Mouse (Mus musculus) midbrain, embryonic 14.5 days (tissue): ENCODE measurements around the gene Scpep1. TPM values are rescaled to one million over a fixed set of nuclear protein-coding genes. Genes with fewer than 3 reads are reported as not detected.
A peak's percentile ranks its signal among the peaks of the same experiment; 100 is the strongest.

Experiments
- ATAC-seq: fragments of 200-750 bp; cut with Nextera tagmentation; 2 replicates; pipeline ENCODE4 v1.8.0; 2017; ENCODE audit warnings: moderate number of reproducible peaks, moderate library complexity; ENCODE audit not compliant: low FRiP score, low TSS enrichment
- DNase-seq: peaks from one replicate; pipeline ENCODE4 v3.0.0-alpha.2; 2015
- H3K27ac ChIP-seq: fragments of 300-500 bp; sonication (generic); replicated peaks from 2 replicates; pipeline ENCODE4 v1.5.1; 2014; ENCODE audit warnings: mild to moderate bottlenecking, low read depth, low read length, moderate library complexity
- H3K27me3 ChIP-seq: fragments of 300-500 bp; sonication (generic); 2 replicates; pipeline ENCODE4 v1.6.1; 2014; ENCODE audit warnings: low read length, control low read depth, mixed read lengths; ENCODE audit not compliant: control insufficient read depth, insufficient read depth
- H3K36me3 ChIP-seq: fragments of 300-500 bp; sonication (generic); 2 replicates; pipeline ENCODE4 v1.6.1; 2014; ENCODE audit warnings: low read length, control low read depth; ENCODE audit not compliant: control insufficient read depth, insufficient read depth
- H3K4me1 ChIP-seq: fragments of 300-500 bp; sonication (generic); 2 replicates; pipeline ENCODE4 v1.6.1; 2014; ENCODE audit warnings: mild to moderate bottlenecking, antibody characterized with exemption, low read length, control low read depth; ENCODE audit not compliant: control insufficient read depth, insufficient read depth
- H3K4me2 ChIP-seq: fragments of 300-500 bp; sonication (generic); 2 replicates; pipeline ENCODE4 v1.6.1; 2014; ENCODE audit warnings: mild to moderate bottlenecking, low read length, moderate library complexity
- H3K4me3 ChIP-seq: fragments of 300-500 bp; sonication (generic); replicated peaks from 2 replicates; pipeline ENCODE4 v1.5.1; 2014; ENCODE audit warnings: low read depth, low read length
- H3K9ac ChIP-seq: fragments of 300-500 bp; sonication (generic); replicated peaks from 2 replicates; pipeline ENCODE4 v1.6.1; 2014; ENCODE audit warnings: mild to moderate bottlenecking, low read length, moderate library complexity
- H3K9me3 ChIP-seq: fragments of 300-500 bp; sonication (generic); 2 replicates; pipeline ENCODE4 v1.6.1; 2016; ENCODE audit warnings: low read length, control low read depth, mixed read lengths; ENCODE audit not compliant: control insufficient read depth
- WGBS: fragments of 180-500 bp; shearing (Covaris S2); extraction: QIAGEN DNeasy Blood & Tissue Kit; methylation state at CpG from one replicate; pipeline ENCODE4 v1.1.7; 2014; 5-methylcytosine and 5-hydroxymethylcytosine counted together
- polyA plus RNA-seq: library from polyadenylated mRNA; unstranded; fragments of >200 nt; fragmentation: Nextera tagmentation; extraction: Ambion mirVana; gene quantifications from 2 replicates; pipeline ENCODE4 v1.2.1, GENCODE M21; 2014

The Scpep1 gene
- polyA plus RNA-seq, 1 experiment from 2014 or later, result 26.8 TPM

- Histone ChIP-seq H3K4me3 (no peak overlapping the region), H3K27me3 (no peaks in the 10 kb centered on the region), H3K4me2 (no peak overlapping the region), H3K9ac (no peak overlapping the region), H3K9me3 (no peaks in the 10 kb centered on the region), H3K4me1 (no peaks in the 10 kb centered on the region), H3K36me3 (peaks cover 38% of the 10 kb centered on the region), H3K27ac (no peak overlapping the region)
- 94% methylated on average over 5 of the region's 5 CpGs for WGBS
- DNase-seq (no peak), ATAC-seq (no peak)
Measured at GRCm38 (mm10) chr11:88926566-88926965, 28.7 kb downstream of the Scpep1 start.

GRCm38 (mm10) chr11:88909388-88910036 is 45.8 kb downstream of the Scpep1 start:
- Histone ChIP-seq H3K9ac (no peak overlapping the region), H3K27ac (no peak overlapping the region), H3K36me3 (no peaks in the 10 kb centered on the region), H3K4me2 (no peak overlapping the region), H3K27me3 (no peaks in the 10 kb centered on the region), H3K4me3 (no peak overlapping the region), H3K9me3 (no peaks in the 10 kb centered on the region), H3K4me1 (no peaks in the 10 kb centered on the region)
- DNase-seq (no peak), ATAC-seq (no peak)
- 91% methylated on average over 8 of the region's 8 CpGs for WGBS

- no peak for ATAC-seq
- H3K4me1 ChIP-seq, result no peaks in the 10 kb centered on the region
- 85% methylated on average over 1 of the region's 1 CpGs for WGBS
Measured at GRCm38 (mm10) chr11:88908557-88909211, 46.6 kb downstream of the Scpep1 start.

GRCm38 (mm10) chr11:88907886-88908285 is 47.4 kb downstream of the Scpep1 start:
- Histone ChIP-seq H3K4me3 (no peak overlapping the region), H3K27me3 (no peaks in the 10 kb centered on the region), H3K9ac (no peak overlapping the region), H3K9me3 (no peaks in the 10 kb centered on the region), H3K4me2 (no peak overlapping the region), H3K4me1 (no peaks in the 10 kb centered on the region), H3K27ac (no peak overlapping the region), H3K36me3 (no peaks in the 10 kb centered on the region)
- no peak for ATAC-seq
- no peak for DNase-seq
- WGBS, result 97% methylated on average over 7 of the region's 7 CpGs

More at GRCm38 (mm10) chr11:88908557-88909211, 46.6 kb downstream of the Scpep1 start:
- no peak overlapping the region for H3K4me3 ChIP-seq
- H3K27me3 ChIP-seq, result no peaks in the 10 kb centered on the region
- no peak overlapping the region for H3K9ac ChIP-seq
- H3K9me3 ChIP-seq, result no peaks in the 10 kb centered on the region
- H3K36me3 ChIP-seq, result no peaks in the 10 kb centered on the region
- H3K27ac ChIP-seq, result no peak overlapping the region
- no peak overlapping the region for H3K4me2 ChIP-seq
- peak; percentile 65 for DNase-seq

- no peaks in the 10 kb centered on the region for H3K36me3 ChIP-seq
- no peak overlapping the region for H3K9ac ChIP-seq
- ATAC-seq, result no peak
- DNase-seq, result no peak
- no peak overlapping the region for H3K27ac ChIP-seq
- H3K27me3 ChIP-seq, result no peaks in the 10 kb centered on the region
- no peaks in the 10 kb centered on the region for H3K4me1 ChIP-seq
- no peaks in the 10 kb centered on the region for H3K9me3 ChIP-seq
- 32% methylated on average over 2 of the region's 2 CpGs for WGBS
- H3K4me2 ChIP-seq, result no peak overlapping the region
- no peak overlapping the region for H3K4me3 ChIP-seq
Measured at GRCm38 (mm10) chr11:88905621-88906020, 49.6 kb downstream of the Scpep1 start.

- Histone ChIP-seq H3K36me3 (no peaks in the 10 kb centered on the region), H3K9ac (no peak overlapping the region), H3K27ac (no peak overlapping the region), H3K27me3 (no peaks in the 10 kb centered on the region), H3K4me3 (no peak overlapping the region), H3K4me1 (no peaks in the 10 kb centered on the region), H3K9me3 (no peaks in the 10 kb centered on the region), H3K4me2 (no peak overlapping the region)
- WGBS, result 67% methylated on average over 2 of the region's 2 CpGs
- DNase-seq (no peak), ATAC-seq (no peak)
Measured at GRCm38 (mm10) chr11:88904080-88904479, 51.2 kb downstream of the Scpep1 start.

- Histone ChIP-seq H3K36me3 (no peaks in the 10 kb centered on the region), H3K27ac (no peak overlapping the region), H3K4me3 (no peak overlapping the region), H3K9ac (no peak overlapping the region), H3K4me2 (no peak overlapping the region), H3K4me1 (no peaks in the 10 kb centered on the region), H3K27me3 (no peaks in the 10 kb centered on the region), H3K9me3 (no peaks in the 10 kb centered on the region)
- ATAC-seq (no peak), DNase-seq (no peak)
- 93% methylated on average over 6 of the region's 6 CpGs for WGBS
Measured at GRCm38 (mm10) chr11:88902762-88903161, 52.5 kb downstream of the Scpep1 start.

- Histone ChIP-seq H3K9ac (no peak overlapping the region), H3K9me3 (no peaks in the 10 kb centered on the region), H3K27ac (no peak overlapping the region), H3K27me3 (peaks cover 6% of the 10 kb centered on the region; the same call in 1 of the 2 replicates), H3K4me2 (no peak overlapping the region), H3K36me3 (no peaks in the 10 kb centered on the region), H3K4me1 (no peaks in the 10 kb centered on the region), H3K4me3 (no peak overlapping the region)
- DNase-seq, result no peak
- 88% methylated on average over 7 of the region's 7 CpGs for WGBS
- no peak for ATAC-seq
Measured at GRCm38 (mm10) chr11:88901341-88901802, 53.9 kb downstream of the Scpep1 start.

- no peaks in the 10 kb centered on the region for H3K9me3 ChIP-seq
- H3K4me2 ChIP-seq, result no peak overlapping the region
- no peak overlapping the region for H3K27ac ChIP-seq
- H3K9ac ChIP-seq, result no peak overlapping the region
- no peaks in the 10 kb centered on the region for H3K4me1 ChIP-seq
- H3K4me3 ChIP-seq, result no peak overlapping the region
- ATAC-seq (no peak), DNase-seq (no peak)
- WGBS, result 95% methylated on average over 6 of the region's 6 CpGs
- no peaks in the 10 kb centered on the region for H3K36me3 ChIP-seq
- peaks cover 6% of the 10 kb centered on the region; the same call in 1 of the 2 replicates for H3K27me3 ChIP-seq
Measured at GRCm38 (mm10) chr11:88899561-88899960, 55.7 kb downstream of the Scpep1 start.
